Mouse (Mus musculus) midbrain, embryonic 16.5 days (tissue): ENCODE results near the gene Icam5. TPM values are rescaled to one million over a fixed set of nuclear protein-coding genes. Genes with fewer than 3 reads are reported as not detected.

Source experiments
- ATAC-seq: fragments of 200-750 bp; cut with Nextera tagmentation; 2 replicates; pipeline ENCODE4 v1.8.0; 2017; ENCODE audit warnings: moderate TSS enrichment
- H3K27ac ChIP-seq: fragments of 300-500 bp; sonication (generic); 2 replicates; pipeline ENCODE4 v1.5.1; 2014; ENCODE audit warnings: mild to moderate bottlenecking, low read length, mixed read lengths
- H3K27me3 ChIP-seq: fragments of 300-500 bp; sonication (generic); 2 replicates; pipeline ENCODE4 v1.6.1; 2014; ENCODE audit warnings: low read depth, low read length, mixed read lengths; ENCODE audit not compliant: control insufficient read depth, insufficient read depth
- H3K36me3 ChIP-seq: fragments of 300-500 bp; sonication (generic); 2 replicates; pipeline ENCODE4 v1.6.1; 2014; ENCODE audit warnings: mild to moderate bottlenecking, low read length, moderate library complexity, mixed read lengths; ENCODE audit not compliant: control insufficient read depth, insufficient read depth
- H3K4me1 ChIP-seq: fragments of 300-500 bp; sonication (generic); 2 replicates; pipeline ENCODE4 v1.6.1; 2014; ENCODE audit warnings: mild to moderate bottlenecking, low read length, mixed read lengths; ENCODE audit not compliant: control insufficient read depth, insufficient read depth
- H3K4me2 ChIP-seq: fragments of 300-500 bp; sonication (generic); 2 replicates; pipeline ENCODE4 v1.6.1; 2014; ENCODE audit warnings: mild to moderate bottlenecking, low read length, mixed read lengths
- H3K4me3 ChIP-seq: fragments of 300-500 bp; sonication (generic); 2 replicates; pipeline ENCODE4 v1.5.1; 2014; ENCODE audit warnings: low read depth, mild to moderate bottlenecking, low read length, moderate library complexity, mixed read lengths
- H3K9ac ChIP-seq: fragments of 300-500 bp; sonication (generic); 2 replicates; pipeline ENCODE4 v1.6.1; 2014; ENCODE audit warnings: low read depth, low read length, mixed read lengths
- H3K9me3 ChIP-seq: fragments of 300-500 bp; sonication (generic); replicated peaks from 2 replicates; pipeline ENCODE4 v1.6.1; 2014; ENCODE audit warnings: mild to moderate bottlenecking, low read length, mixed read lengths; ENCODE audit not compliant: control insufficient read depth, poor library complexity, severe bottlenecking
- WGBS: fragments of 180-500 bp; shearing (Covaris S2); extraction: QIAGEN DNeasy Blood & Tissue Kit; methylation state at CpG from one replicate; pipeline ENCODE4 v1.1.7; 2014; 5-methylcytosine and 5-hydroxymethylcytosine counted together
- polyA plus RNA-seq: library from polyadenylated mRNA; unstranded; fragments of >200 nt; fragmentation: Nextera tagmentation; extraction: Ambion mirVana; gene quantifications from 2 replicates; pipeline ENCODE4 v1.2.1, GENCODE M21; 2015

Icam5 gene
- polyA plus RNA-seq, 1 experiment from 2014 or later = 2.5 TPM

DNA sequence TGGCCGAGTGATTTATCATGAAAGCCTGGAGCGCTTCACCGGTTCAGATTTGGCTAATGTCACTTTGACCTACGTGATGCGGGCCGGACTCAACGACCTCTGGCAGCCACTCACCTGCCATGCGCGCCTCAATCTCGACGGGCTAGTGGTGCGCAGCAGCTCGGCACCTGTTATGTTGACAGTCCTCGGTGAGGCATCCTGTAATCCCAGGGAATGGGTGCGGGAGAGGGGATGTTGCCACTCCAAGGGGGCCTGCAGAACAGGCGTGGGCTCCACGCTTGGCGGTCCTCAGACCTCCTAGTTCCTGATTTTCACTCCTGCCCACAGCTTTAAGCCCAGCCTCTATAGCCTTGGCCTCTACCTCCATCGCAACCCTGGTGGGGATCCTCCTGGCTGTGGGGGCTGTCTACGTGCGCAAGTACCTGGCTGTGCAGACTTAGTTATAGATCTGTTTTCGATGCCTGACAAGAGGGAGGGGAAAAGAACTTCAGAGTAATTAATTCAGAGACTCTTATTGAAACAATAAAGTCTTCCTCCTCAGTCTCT lies 1.7 kb upstream of the Icam5 start:
- H3K27me3 ChIP-seq = peaks cover 52% of the 10 kb centered on the region
- peaks cover 33% of the 10 kb centered on the region for H3K4me1 ChIP-seq
- WGBS = 19% methylated on average over 22 of the region's 22 CpGs
- H3K4me2 ChIP-seq = no peak overlapping the region
- H3K36me3 ChIP-seq = no peaks in the 10 kb centered on the region
- no peak for ATAC-seq
- no peak overlapping the region for H3K9ac ChIP-seq
- H3K9me3 ChIP-seq = no peaks in the 10 kb centered on the region
- peak overlapping the region; percentile 54 for H3K4me3 ChIP-seq
- no peak overlapping the region for H3K27ac ChIP-seq

DNA sequence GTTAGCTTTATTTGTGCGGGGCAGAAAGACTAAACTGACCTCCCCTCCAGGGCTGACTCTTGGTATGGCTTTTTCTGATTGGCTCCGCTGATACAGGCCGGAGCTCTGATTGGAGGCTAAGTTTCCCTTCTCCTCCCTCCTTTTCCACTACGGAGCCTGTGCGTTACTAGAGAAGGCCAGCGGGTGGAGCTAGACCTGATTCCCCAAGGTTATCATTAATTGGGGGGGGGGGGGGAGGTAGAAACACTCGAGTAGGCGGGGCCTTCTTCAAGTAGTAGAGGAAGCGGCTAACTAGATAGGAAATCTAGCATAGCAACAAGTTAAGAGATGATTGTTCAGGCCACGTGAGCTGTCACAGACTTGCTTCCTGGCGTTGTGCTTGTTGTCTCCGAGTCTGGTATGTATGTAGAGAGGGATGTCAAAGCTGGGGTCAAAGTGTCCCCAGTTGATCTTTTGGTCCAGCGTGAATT lies 1.1 kb upstream of the Icam5 start:
- peak overlapping the region; percentile 54 for H3K4me3 ChIP-seq
- H3K4me1 ChIP-seq = peaks cover 37% of the 10 kb centered on the region
- ATAC-seq = peak; percentile 41
- H3K36me3 ChIP-seq = no peaks in the 10 kb centered on the region
- H3K27me3 ChIP-seq = peaks cover 59% of the 10 kb centered on the region
- H3K9ac ChIP-seq = no peak overlapping the region
- 0% methylated on average over 13 of the region's 13 CpGs for WGBS
- no peak overlapping the region; the same call in 1 of the 2 replicates for H3K27ac ChIP-seq
- H3K9me3 ChIP-seq = no peaks in the 10 kb centered on the region
- H3K4me2 ChIP-seq = peak overlapping the region; percentile 97

DNA sequence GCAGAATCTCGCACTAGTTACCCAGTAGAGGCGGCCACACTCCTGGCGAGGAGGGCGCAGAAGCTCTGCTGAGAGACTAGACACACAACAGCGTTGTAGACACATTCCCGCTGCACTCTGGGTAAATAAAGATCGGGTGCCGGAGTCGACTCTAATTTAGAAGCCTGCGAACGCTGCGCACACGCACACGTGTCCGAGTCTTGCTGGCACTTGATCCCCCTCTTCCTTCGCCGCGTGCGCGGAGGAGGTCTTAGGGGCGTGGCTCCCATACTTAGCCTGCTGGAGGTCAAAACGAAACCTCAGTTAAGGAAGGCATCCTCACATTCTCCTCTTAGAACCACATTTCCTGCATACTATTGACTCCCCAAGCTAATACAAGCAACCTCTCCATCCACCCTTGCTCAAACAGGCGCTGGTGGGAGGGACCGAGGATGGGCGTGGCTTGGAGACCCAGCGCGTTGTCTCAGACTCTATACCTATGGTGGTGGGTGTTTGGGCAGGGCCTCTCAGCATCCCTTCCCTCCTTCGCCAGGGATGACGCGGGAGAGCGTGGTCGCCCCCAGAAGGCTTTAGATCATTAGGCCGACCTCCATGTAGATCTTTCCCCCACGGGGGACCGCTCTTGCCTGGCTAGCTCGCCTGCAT lies 500 bp upstream of the Icam5 start:
- no peaks in the 10 kb centered on the region for H3K36me3 ChIP-seq
- under 1% methylated on average over 36 of the region's 36 CpGs for WGBS
- peaks cover 64% of the 10 kb centered on the region for H3K27me3 ChIP-seq
- H3K9me3 ChIP-seq = no peaks in the 10 kb centered on the region
- ATAC-seq = peak; percentile 71
- H3K4me2 ChIP-seq = peak overlapping the region; percentile 97
- H3K9ac ChIP-seq = peak overlapping the region; percentile 76
- H3K27ac ChIP-seq = peak overlapping the region; percentile 64; the same call in 1 of the 2 replicates
- peak overlapping the region; percentile 54 for H3K4me3 ChIP-seq
- H3K4me1 ChIP-seq = peaks cover 42% of the 10 kb centered on the region

DNA sequence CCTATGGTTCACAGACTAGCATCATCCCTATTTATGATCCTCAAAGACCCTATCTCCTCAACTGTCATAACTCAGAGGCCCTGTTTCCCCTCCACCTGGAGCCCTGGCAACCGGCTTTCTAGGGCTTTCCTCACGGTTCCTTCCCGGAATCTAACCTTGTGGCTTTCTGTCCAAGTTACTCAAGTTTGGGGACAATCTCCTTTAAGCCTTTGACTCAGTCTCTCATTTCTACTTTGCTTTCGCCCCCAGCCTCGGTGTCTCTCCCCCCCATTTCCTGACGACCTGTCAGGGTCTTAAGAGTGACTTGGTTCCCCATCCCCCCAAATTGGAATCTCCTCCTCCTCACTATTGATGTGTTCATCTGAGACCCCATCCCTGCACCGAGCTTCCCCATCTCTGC lies 618 bp downstream of the Icam5 start:
- 2% methylated on average over 7 of the region's 7 CpGs for WGBS
- Histone ChIP-seq H3K4me1 (peaks cover 53% of the 10 kb centered on the region), H3K9ac (peak overlapping the region; percentile 76; the same call in 1 of the 2 replicates), H3K4me3 (peak overlapping the region; percentile 54), H3K4me2 (peak overlapping the region; percentile 97), H3K9me3 (no peaks in the 10 kb centered on the region), H3K27me3 (peaks cover 73% of the 10 kb centered on the region), H3K27ac (no peak overlapping the region), H3K36me3 (no peaks in the 10 kb centered on the region)
- no peak for ATAC-seq

DNA sequence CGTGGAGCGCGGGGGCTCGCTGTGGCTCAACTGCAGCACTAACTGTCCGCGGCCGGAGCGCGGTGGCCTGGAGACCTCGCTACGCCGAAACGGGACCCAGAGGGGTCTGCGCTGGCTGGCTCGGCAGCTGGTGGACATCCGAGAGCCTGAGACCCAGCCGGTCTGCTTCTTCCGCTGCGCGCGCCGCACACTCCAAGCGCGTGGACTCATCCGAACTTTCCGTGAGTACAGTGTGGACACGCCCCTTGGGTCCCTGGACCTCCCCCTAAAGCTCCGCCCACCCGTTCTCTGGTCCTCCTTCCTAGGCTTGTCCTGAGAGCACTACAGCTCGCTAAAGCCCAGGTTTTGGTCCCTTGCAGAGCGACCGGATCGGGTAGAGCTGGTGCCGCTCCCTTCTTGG lies 1.3 kb downstream of the Icam5 start:
- peaks cover 58% of the 10 kb centered on the region for H3K4me1 ChIP-seq

DNA sequence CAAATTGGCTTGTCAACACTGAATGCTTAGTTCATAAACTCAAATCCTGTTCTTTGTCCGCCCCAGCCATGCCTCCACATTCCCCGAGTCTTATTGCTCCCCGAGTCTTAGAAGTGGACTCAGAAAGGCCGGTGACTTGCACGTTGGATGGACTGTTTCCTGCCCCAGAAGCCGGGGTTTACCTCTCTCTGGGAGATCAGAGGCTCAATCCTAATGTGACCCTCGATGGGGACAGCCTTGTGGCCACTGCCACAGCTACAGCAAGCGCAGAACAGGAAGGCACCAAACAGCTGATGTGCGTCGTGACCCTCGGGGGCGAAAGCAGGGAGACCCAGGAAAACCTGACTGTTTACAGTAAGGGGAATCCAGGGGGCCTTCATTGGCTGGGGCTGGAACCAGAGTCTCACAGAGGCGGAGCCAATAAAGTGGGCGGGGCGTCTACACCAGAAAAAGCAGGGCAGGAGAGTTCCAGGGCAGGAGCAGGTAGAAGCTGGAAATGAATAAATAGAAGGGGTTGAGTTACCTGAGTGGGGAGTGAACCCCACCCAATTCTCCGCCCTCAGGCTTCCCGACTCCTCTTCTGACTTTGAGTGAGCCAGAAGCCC lies 2.7 kb downstream of the Icam5 start:
- no peak overlapping the region; the same call in 1 of the 2 replicates for H3K4me3 ChIP-seq
- no peaks in the 10 kb centered on the region for H3K9me3 ChIP-seq
- H3K27ac ChIP-seq = no peak overlapping the region
- no peak overlapping the region; the same call in 1 of the 2 replicates for H3K4me2 ChIP-seq
- H3K27me3 ChIP-seq = peaks cover 80% of the 10 kb centered on the region
- H3K4me1 ChIP-seq = peaks cover 59% of the 10 kb centered on the region
- WGBS = 6% methylated on average over 17 of the region's 17 CpGs
- no peaks in the 10 kb centered on the region for H3K36me3 ChIP-seq
- no peak overlapping the region for H3K9ac ChIP-seq
- ATAC-seq = no peak

More for the DNA sequence above, 1.3 kb downstream of the Icam5 start:
- Histone ChIP-seq H3K9me3 (no peaks in the 10 kb centered on the region), H3K36me3 (no peaks in the 10 kb centered on the region), H3K27me3 (peaks cover 79% of the 10 kb centered on the region), H3K27ac (no peak overlapping the region), H3K9ac (no peak overlapping the region), H3K4me3 (peak overlapping the region; percentile 54), H3K4me2 (peak overlapping the region; percentile 97)
- no peak for ATAC-seq
- 1% methylated on average over 34 of the region's 34 CpGs for WGBS

DNA sequence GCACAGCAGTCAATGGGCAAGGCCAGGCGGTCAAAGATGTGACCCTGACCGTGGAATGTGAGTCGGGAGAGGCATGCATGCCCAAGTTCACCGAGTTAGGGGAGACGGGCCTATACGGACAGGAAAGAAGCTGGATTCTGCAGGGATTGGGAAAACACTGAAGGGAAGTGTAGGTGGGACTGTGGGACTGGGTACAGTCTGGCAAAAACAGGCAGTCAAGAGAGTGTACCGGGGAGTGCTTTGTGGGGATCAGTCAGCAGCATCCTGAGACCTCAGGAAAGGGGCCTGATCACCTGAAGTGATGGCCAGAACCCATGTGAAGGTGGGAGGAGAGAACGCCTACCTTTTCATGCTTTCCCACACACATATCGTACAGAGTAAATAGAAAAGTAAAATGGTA lies 3.7 kb downstream of the Icam5 start:
- Histone ChIP-seq H3K27me3 (peaks cover 79% of the 10 kb centered on the region), H3K27ac (no peak overlapping the region), H3K4me3 (peak overlapping the region; percentile 12; the same call in 1 of the 2 replicates), H3K4me1 (peaks cover 53% of the 10 kb centered on the region), H3K9me3 (no peaks in the 10 kb centered on the region), H3K9ac (0 out of 2 replicates have a peak overlapping the region, but pooled peaks have one; percentile 5), H3K4me2 (peak overlapping the region; percentile 86), H3K36me3 (no peaks in the 10 kb centered on the region)
- 15% methylated on average over 9 of the region's 9 CpGs for WGBS
- ATAC-seq = no peak

DNA sequence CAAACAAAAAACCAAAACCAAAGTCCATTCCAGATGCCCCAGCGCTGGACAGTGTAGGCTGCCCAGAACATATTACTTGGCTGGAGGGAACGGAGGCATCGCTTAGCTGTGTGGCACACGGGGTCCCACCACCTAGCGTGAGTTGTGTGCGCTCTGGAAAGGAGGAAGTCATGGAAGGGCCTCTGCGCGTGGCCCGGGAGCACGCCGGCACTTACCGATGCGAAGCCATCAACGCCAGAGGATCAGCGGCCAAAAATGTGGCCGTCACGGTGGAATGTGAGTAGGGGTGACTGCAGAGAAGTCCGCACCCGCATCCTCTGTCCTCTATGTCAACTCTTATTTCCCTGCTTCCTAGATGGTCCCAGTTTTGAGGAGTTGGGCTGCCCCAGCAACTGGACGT lies 4.3 kb downstream of the Icam5 start:
- H3K4me3 ChIP-seq = peak overlapping the region; percentile 57
- no peak for ATAC-seq
- peak overlapping the region; percentile 86 for H3K4me2 ChIP-seq
- no peak overlapping the region for H3K9ac ChIP-seq
- H3K9me3 ChIP-seq = no peaks in the 10 kb centered on the region
- no peak overlapping the region for H3K27ac ChIP-seq
- H3K27me3 ChIP-seq = peaks cover 81% of the 10 kb centered on the region
- 7% methylated on average over 20 of the region's 20 CpGs for WGBS
- H3K4me1 ChIP-seq = peaks cover 50% of the 10 kb centered on the region
- H3K36me3 ChIP-seq = no peaks in the 10 kb centered on the region

DNA sequence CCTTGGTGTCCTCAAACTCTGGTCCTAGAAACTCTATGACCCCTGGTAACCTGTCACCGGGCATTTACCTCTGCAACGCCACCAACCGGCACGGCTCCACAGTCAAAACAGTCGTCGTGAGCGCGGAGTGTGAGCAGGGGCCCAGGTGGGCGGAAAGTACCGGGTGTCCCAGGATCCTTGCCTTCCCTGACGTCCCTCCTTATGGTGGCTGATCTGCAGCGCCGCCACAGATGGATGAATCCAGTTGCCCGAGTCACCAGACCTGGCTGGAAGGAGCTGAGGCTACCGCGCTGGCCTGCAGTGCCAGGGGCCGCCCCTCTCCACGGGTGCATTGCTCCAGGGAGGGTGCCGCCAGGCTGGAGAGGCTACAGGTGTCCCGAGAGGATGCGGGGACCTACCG lies 4.8 kb downstream of the Icam5 start:
- peaks cover 81% of the 10 kb centered on the region for H3K27me3 ChIP-seq
- no peak overlapping the region for H3K27ac ChIP-seq
- H3K4me3 ChIP-seq = peak overlapping the region; percentile 57
- ATAC-seq = peak; percentile 6; the same call in 1 of the 2 replicates
- H3K4me1 ChIP-seq = peaks cover 49% of the 10 kb centered on the region
- no peaks in the 10 kb centered on the region for H3K36me3 ChIP-seq
- H3K9me3 ChIP-seq = no peaks in the 10 kb centered on the region
- 1% methylated on average over 22 of the region's 22 CpGs for WGBS
- peak overlapping the region; percentile 84 for H3K9ac ChIP-seq
- H3K4me2 ChIP-seq = peak overlapping the region; percentile 86
